Mouse (Mus musculus): ENCODE measurements around the gene Ccdc93. TPM values are rescaled to one million over a fixed set of nuclear protein-coding genes. Genes with fewer than 3 reads are reported as not detected.

The Ccdc93 gene
- polyA plus RNA-seq, 1 experiment: 12.5 TPM

- no peak for TF ChIP-seq GATA1 (IDR thresholded peaks at IDR 0.05; ENCODE audit: low read length)
Observed at GRCm38 (mm10) chr1:121468271-121468670, 37.4 kb downstream of the Ccdc93 start.

DNA sequence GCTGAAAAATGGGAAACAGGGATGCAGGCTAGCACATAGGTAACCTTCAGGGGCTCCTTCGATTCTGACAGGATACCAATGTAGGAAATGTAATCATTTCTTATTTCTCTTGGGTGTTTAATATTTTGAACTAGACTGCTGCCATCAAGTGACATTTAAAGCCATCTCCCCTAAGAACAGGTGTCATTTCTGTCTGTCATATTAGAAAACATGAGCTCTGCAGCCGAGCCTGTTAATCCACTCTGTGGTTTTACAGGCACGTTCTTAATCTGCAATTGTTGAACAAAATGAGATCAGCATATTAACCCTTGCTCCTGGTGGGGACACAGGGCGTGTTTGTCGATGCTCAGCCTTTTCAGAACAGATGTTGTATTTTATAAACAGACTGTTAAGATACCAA lies 40.7 kb downstream of the Ccdc93 start:
- TF ChIP-seq GATA1 (IDR thresholded peaks at IDR 0.05; ENCODE audit: low read length): no peak

DNA sequence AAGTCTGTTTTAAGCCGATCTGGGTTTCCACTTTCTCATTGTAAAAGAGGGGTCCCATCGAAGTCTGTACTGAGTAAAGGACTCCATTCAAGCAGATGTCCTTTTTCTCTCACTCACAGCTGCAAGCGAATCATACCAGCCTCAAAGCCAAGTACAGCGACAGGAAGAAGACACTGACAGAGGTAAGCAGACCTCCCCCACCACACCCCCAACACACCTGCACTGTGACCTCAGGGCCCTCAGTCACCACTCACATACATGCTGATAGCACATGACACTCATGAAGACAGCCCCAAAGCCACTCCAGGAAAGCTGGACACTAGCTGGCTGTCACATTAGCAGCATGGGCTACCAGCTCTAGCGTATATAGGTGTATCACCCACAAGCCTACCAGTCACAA lies 46.9 kb downstream of the Ccdc93 start:
- no peak for TF ChIP-seq GATA1 (IDR thresholded peaks at IDR 0.05; ENCODE audit: low read length)

GRCm38 (mm10) chr1:121478284-121478980 lies 47.6 kb downstream of the Ccdc93 start:
- no peak for TF ChIP-seq GATA1 (IDR thresholded peaks at IDR 0.05; ENCODE audit: low read length)

GRCm38 (mm10) chr1:121479403-121479802 lies 48.6 kb downstream of the Ccdc93 start:
- no peak for TF ChIP-seq GATA1 (IDR thresholded peaks at IDR 0.05; ENCODE audit: low read length)

DNA sequence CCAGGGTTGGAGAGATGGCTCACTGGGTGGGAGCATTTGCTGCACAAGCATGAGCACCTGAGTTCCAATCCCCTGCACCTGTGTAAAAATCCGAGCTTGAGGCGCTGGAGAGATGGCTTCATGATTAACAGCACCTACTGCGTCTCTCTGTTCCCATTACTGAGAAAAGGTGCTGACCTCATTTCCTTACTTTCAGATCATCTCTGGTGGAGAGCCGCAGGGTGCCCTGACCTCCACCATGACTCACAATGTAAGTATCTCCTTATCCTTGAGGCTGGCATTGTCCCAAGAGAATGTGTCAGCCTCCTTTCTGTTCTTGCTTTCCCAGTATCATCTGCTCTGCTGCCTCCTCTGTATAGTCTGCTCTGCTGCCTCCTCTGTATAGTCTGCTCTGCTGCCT lies 52.2 kb downstream of the Ccdc93 start:
- no peak for TF ChIP-seq GATA1 (IDR thresholded peaks at IDR 0.05; ENCODE audit: low read length)

DNA sequence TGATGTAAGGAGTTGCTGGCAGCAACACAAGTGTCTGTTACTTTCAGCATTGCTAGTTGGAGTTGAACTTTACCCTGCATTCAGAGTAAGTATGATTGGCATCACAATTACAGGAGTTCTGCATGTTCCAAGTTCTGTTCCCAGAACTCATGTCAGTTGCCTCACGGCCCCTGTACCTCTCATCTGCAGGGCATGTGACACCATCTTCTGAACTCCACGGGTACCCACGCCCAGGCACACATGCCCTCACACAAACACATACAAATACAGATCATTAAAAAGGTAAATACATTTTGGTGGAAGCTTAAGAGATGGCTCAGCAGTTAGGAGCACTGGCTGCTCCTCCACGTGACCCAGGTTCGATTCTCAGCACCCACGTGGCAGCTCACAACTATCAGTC lies 56.0 kb downstream of the Ccdc93 start:
- no peak for TF ChIP-seq GATA1 (IDR thresholded peaks at IDR 0.05; ENCODE audit: low read length)

DNA sequence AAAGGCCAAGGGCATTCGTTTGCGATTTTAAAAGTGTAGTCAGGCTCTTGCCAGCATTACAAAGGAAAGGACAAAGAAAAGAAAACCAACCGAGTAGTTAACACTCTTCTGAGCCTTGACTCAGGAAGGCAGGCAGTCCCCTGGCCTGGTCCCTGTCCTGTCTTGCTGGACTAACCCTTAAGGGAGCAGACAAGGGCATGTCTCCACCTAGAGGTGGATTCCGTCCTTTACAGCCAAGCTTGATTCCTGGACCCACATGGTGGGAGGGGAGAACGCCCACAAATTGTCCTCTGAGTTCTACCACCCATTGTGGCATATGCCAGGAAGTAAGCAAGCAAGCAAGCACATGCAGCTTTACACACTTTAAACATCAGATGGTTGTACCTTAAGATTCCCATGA lies 59.4 kb downstream of the Ccdc93 start:
- TF ChIP-seq GATA1 (IDR thresholded peaks at IDR 0.05; ENCODE audit: low read length): no peak

DNA sequence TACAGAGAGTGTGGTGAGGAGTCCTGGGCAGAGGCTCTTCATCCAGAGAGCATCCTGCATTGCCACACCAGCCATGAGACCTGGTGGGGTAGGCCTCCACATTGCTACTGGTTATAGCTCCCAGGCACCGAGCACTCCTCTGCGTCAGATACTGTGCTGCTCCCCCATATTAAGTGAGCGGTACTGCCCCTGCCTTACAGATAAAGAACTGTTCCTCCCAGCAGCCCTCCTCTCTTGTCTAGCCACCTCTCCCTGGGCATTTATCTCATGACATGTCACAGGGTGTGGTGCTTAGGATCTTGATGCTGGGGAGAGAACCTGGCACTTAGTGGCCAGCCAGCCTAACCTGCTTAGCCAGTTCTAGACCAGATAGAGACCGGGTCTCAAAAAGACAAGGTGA lies 66.2 kb downstream of the Ccdc93 start:
- TF ChIP-seq GATA1 (IDR thresholded peaks at IDR 0.05; ENCODE audit: low read length): no peak

GRCm38 (mm10) chr1:121508729-121509128 lies 77.9 kb downstream of the Ccdc93 start:
- TF ChIP-seq GATA1 (IDR thresholded peaks at IDR 0.05; ENCODE audit: low read length): no peak

DNA sequence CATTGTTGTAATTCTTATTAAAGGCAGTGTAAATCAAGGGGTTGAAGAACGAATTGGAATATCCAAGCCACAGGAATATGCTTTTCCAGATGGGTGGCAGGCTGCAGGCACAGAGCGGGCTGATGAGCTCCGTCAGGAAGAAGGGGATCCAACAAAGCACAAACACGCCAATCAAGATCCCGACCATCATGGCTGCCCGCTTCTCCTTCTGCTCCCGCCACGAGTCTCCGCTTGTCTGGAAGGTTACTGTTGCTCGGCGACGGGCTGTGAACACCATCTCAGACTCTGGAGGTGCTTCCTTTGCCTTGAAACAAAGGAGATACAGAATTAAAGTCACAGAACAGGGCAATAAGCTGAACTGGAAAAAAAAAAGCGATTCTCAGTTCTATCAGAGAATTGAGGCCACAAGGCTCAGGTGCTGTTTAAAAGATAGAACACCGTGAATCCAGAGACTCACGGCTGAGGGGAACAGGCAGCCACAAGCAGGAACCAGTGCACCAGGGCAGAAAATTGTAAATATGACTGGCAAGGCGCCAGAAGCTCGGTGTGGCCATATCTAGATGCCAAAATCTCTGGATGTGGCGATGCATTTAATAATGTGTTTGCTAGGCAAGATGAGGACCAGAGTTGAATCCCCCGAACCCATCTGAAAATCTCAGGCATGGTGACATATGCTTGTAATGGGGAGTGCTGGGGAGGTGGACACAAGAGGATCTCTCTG lies 79.7 kb downstream of the Ccdc93 start:
- TF ChIP-seq GATA1 (IDR thresholded peaks at IDR 0.05; ENCODE audit: low read length): no peak

GRCm38 (mm10) chr1:121511186-121511585 lies 80.3 kb downstream of the Ccdc93 start:
- TF ChIP-seq GATA1 (IDR thresholded peaks at IDR 0.05; ENCODE audit: low read length): no peak

- no peak for TF ChIP-seq GATA1 (IDR thresholded peaks at IDR 0.05; ENCODE audit: low read length)
Observed at GRCm38 (mm10) chr1:121511966-121512365, 81.1 kb downstream of the Ccdc93 start.

DNA sequence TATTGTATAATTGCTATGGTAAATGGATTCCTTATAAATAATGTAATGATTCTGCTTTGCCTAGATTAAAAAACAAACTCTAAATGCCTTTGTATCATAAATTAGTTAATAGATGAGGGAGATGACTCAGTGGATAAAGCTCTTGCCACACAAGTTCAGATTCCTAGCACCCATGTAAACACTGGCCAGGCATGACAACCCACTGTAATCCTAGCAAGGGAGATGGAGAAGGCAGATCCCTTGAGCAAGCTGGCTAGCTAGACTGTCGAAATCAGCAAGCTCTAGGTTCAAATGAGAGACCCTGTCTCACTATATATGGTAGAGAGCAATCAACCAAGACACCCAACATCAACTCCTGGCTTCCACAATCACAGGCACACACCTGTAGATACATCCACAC lies 87.8 kb downstream of the Ccdc93 start:
- no peak for TF ChIP-seq GATA1 (IDR thresholded peaks at IDR 0.05; ENCODE audit: low read length)

- no peak for TF ChIP-seq GATA1 (IDR thresholded peaks at IDR 0.05; ENCODE audit: low read length)
Observed at GRCm38 (mm10) chr1:121527061-121527460, 96.2 kb downstream of the Ccdc93 start.

- TF ChIP-seq GATA1 (IDR thresholded peaks at IDR 0.05; ENCODE audit: low read length): no peak
Observed at GRCm38 (mm10) chr1:121527600-121528398, 97.0 kb downstream of the Ccdc93 start.
